Mouse (Mus musculus): ENCODE results near the gene Olfr1275. TPM values are rescaled to one million over a fixed set of nuclear protein-coding genes. Genes with fewer than 3 reads are reported as not detected.

Gene Olfr1275
- not detected in 2 replicates for polyA plus RNA-seq (2012; rRNA removed)

GRCm38 (mm10) chr2:111235186-111235585 is at the start of gene Olfr1275:
TSS of gene Olfr1275 (minus strand) at chr2:111235286.

GRCm38 (mm10) chr2:111274006-111274405 is 38.9 kb upstream of the Olfr1275 start, which contains the start of gene Olfr1277:
TSS of gene Olfr1277 (minus strand) at chr2:111274106.

GRCm38 (mm10) chr2:111254216-111254615 is 19.1 kb upstream of the Olfr1275 start, which contains the start of gene Olfr1276:
TSS of gene Olfr1276 (plus strand) at chr2:111254516.

GRCm38 (mm10) chr2:111229502-111229901 is 5.6 kb downstream of the Olfr1275 start, which contains the start of gene 4930430A15Rik:
TSS of gene 4930430A15Rik (minus strand) at chr2:111229602.

Other genes starting within 250 kb of the Olfr1275 start
- not detected in 2 replicates for gene Gm13941, start 129.3 kb downstream of the Olfr1275 start, polyA plus RNA-seq (2012; rRNA removed)
- gene Gm15130, start 82.3 kb downstream of the Olfr1275 start, polyA plus RNA-seq (2012; rRNA removed) = not detected in 2 replicates
- not detected in 2 replicates for gene 4930430A15Rik, start 5.7 kb downstream of the Olfr1275 start, polyA plus RNA-seq (2012; rRNA removed)
- gene Olfr1276, start 19.2 kb upstream of the Olfr1275 start, polyA plus RNA-seq (2012; rRNA removed) = not detected in 2 replicates
- gene Olfr1277, start 38.8 kb upstream of the Olfr1275 start, polyA plus RNA-seq (2012; rRNA removed) = not detected in 2 replicates
- gene Olfr1278, start 54.9 kb upstream of the Olfr1275 start, polyA plus RNA-seq (2012; rRNA removed) = not detected in 2 replicates
- not detected in 2 replicates for gene Olfr1279, start 65.3 kb upstream of the Olfr1275 start, polyA plus RNA-seq (2012; rRNA removed)
- not detected in 2 replicates for gene Olfr1280, start 78.7 kb upstream of the Olfr1275 start, polyA plus RNA-seq (2012; rRNA removed)
- gene Olfr1281, start 91.2 kb upstream of the Olfr1275 start, polyA plus RNA-seq (2012; rRNA removed) = not detected in 2 replicates
- not detected in 2 replicates for gene Olfr1282, start 100.8 kb upstream of the Olfr1275 start, polyA plus RNA-seq (2012; rRNA removed)
- not detected in 2 replicates for gene Olfr1283, start 131.5 kb upstream of the Olfr1275 start, polyA plus RNA-seq (2012; rRNA removed)
- not detected in 2 replicates for gene Olfr1284, start 140.2 kb upstream of the Olfr1275 start, polyA plus RNA-seq (2012; rRNA removed)
- not detected in 2 replicates for gene Olfr1286, start 187.8 kb upstream of the Olfr1275 start, polyA plus RNA-seq (2012; rRNA removed)
- not detected in 2 replicates for gene Olfr1287, start 213.9 kb upstream of the Olfr1275 start, polyA plus RNA-seq (2012; rRNA removed)
- gene Olfr1288, start 238.8 kb upstream of the Olfr1275 start, polyA plus RNA-seq (2012; rRNA removed) = not detected in 2 replicates
- not detected in 2 replicates for gene Olfr1289, start 245.5 kb upstream of the Olfr1275 start, polyA plus RNA-seq (2012; rRNA removed)

Data from central nervous system, embryonic 18 days (tissue).